In genomic region chr1:146850147-146850546, GRCm38 (mm10) we compare ENCODE assay signal across 21 mouse cellular contexts.
"Had no signal": no experiment of that assay in that cellular context is flagged by ENCODE, and none has a peak within 500 bp of the region (broad histone marks: within the 10 kb centered on the region; RNA-seq: fewer than 3 reads in every experiment).

No protein-coding gene starts in this region.

- H3K36me3 ChIP-seq: lung, embryonic 15.5 days; midbrain, embryonic 13.5 days; midbrain, embryonic 15.5 days; neural tube, embryonic 13.5 days; neural tube, embryonic 15.5 days had no signal

- H3K4me2 ChIP-seq: lung, embryonic 15.5 days; midbrain, embryonic 11.5 days; midbrain, embryonic 13.5 days; midbrain, embryonic 15.5 days; neural tube, embryonic 13.5 days; neural tube, embryonic 15.5 days had no signal

- DNase-seq: lung, adult 2 months; lung, postnatal 14 days; lung, postnatal 36 days; retina, postnatal 1 day; right cerebral cortex, adult 18-20 months; right cerebral cortex, postnatal 25 days; right cerebral cortex, postnatal 4 days; spleen, adult 18-20 months; thymus, adult 18-20 months; thymus, postnatal 14 days; thymus, postnatal 36 days had no signal

- H3K27ac ChIP-seq: lung, embryonic 15.5 days; macrophage; midbrain, embryonic 13.5 days; midbrain, embryonic 15.5 days; neural tube, embryonic 13.5 days; neural tube, embryonic 15.5 days had no signal

- H3K4me1 ChIP-seq: lung, embryonic 15.5 days; megakaryocyte, embryonic 14.5 days; midbrain, embryonic 13.5 days; midbrain, embryonic 15.5 days; neural tube, embryonic 13.5 days; neural tube, embryonic 15.5 days had no signal

- H3K9ac ChIP-seq: lung, embryonic 15.5 days; midbrain, embryonic 13.5 days; midbrain, embryonic 15.5 days; neural tube, embryonic 13.5 days; neural tube, embryonic 15.5 days had no signal

- H3K4me3 ChIP-seq: lung, embryonic 15.5 days; megakaryocyte, embryonic 14.5 days; midbrain, embryonic 13.5 days; midbrain, embryonic 15.5 days; myocyte; neural tube, embryonic 13.5 days; neural tube, embryonic 15.5 days had no signal

- H3K9me3 ChIP-seq: lung, embryonic 15.5 days; midbrain, embryonic 13.5 days; midbrain, embryonic 15.5 days; neural tube, embryonic 13.5 days; neural tube, embryonic 15.5 days had no signal

- ATAC-seq: lung, postnatal 0 days; midbrain, embryonic 13.5 days; midbrain, embryonic 15.5 days had no signal

- H3K27me3 ChIP-seq: lung, embryonic 15.5 days; megakaryocyte, embryonic 14.5 days; midbrain, embryonic 13.5 days; midbrain, embryonic 15.5 days; neural tube, embryonic 13.5 days; neural tube, embryonic 15.5 days had no signal
